Comparison of ENCODE assay signal across 9 mouse cellular contexts in genomic region chr1:134076789-134077188, GRCm38 (mm10). TPM values are rescaled to one million over a fixed set of nuclear protein-coding genes. Genes with fewer than 3 reads are reported as not detected.
A peak's percentile ranks its signal among the peaks of the same experiment; 100 is the strongest.
DNase-seq lines count a peak whose midpoint lies in the region; ATAC-seq and TF ChIP-seq lines count a peak whose summit lies in the region.
"Had no signal": no experiment of that assay in that cellular context is flagged by ENCODE, and none has a peak within 500 bp of the region (broad histone marks: within the 10 kb centered on the region; RNA-seq: fewer than 3 reads in every experiment).

No protein-coding gene starts in this region.

- DNase-seq in kidney, adult 2 months: no peak
- no peak for DNase-seq in kidney, postnatal 36 days
- no peak for DNase-seq in forebrain, postnatal 0 days
- DNase-seq in midbrain, embryonic 10.5 days (ENCODE audit: low spot score): no peak
- DNase-seq in frontal cortex, postnatal 14 days (ENCODE audit: low spot score in 2 of 2): no peak
- no peak for DNase-seq in adrenal gland, postnatal 14 days
- no peak for DNase-seq in ovary, postnatal 36 days (ENCODE audit: low spot score)

- WGBS in kidney, adult 2 months: 75% methylated on average over 2 of the region's 2 CpGs
- WGBS in forebrain, postnatal 0 days: 9% methylated on average over 2 of the region's 2 CpGs
- 23% methylated on average over 2 of the region's 2 CpGs for WGBS in midbrain, embryonic 10.5 days

- no peaks in the 10 kb centered on the region for H3K9me3 ChIP-seq in forebrain, postnatal 0 days (ENCODE audit: low read length)
- no peaks in the 10 kb centered on the region for H3K9me3 ChIP-seq in midbrain, embryonic 10.5 days (replicated peaks)

- peak overlapping the region; percentile 80 for H3K4me2 ChIP-seq in forebrain, postnatal 0 days (ENCODE audit: low read depth)

- ATAC-seq in forebrain, postnatal 0 days: no peak
- ATAC-seq: Patski had no signal

- H3K9ac ChIP-seq in forebrain, postnatal 0 days: peak overlapping the region; percentile 82

- TF ChIP-seq POLR2A in kidney, adult 2 months (IDR thresholded peaks at IDR 0.05; ENCODE audit: low read depth, low read length): no peak
- TF ChIP-seq POLR2A in cortical plate, adult 2 months (IDR thresholded peaks at IDR 0.05; ENCODE audit: extremely low read depth, insufficient read depth, low read length): no peak

- H3K36me3 ChIP-seq in kidney, adult 2 months (ENCODE audit: control insufficient read depth, insufficient read depth, low read length): peaks cover 2% of the 10 kb centered on the region; the same call in 1 of the 2 replicates
- H3K36me3 ChIP-seq in forebrain, postnatal 0 days (ENCODE audit: insufficient read depth): no peaks in the 10 kb centered on the region
- peaks cover 36% of the 10 kb centered on the region for H3K36me3 ChIP-seq in midbrain, embryonic 10.5 days

- H3K27me3 ChIP-seq in kidney, adult 2 months (replicated peaks; ENCODE audit: control insufficient read depth, insufficient read depth, low read length): no peaks in the 10 kb centered on the region
- H3K27me3 ChIP-seq in forebrain, postnatal 0 days (ENCODE audit: insufficient read depth, low read length): no peaks in the 10 kb centered on the region
- no peaks in the 10 kb centered on the region for H3K27me3 ChIP-seq in midbrain, embryonic 10.5 days (ENCODE audit: low read depth, poor library complexity, severe bottlenecking)
- H3K27me3 ChIP-seq: Patski had no signal

- TF ChIP-seq CTCF in kidney, adult 2 months (conservative IDR thresholded peaks at IDR 0.05; ENCODE audit: insufficient read depth, insufficient read length, low read depth, low read length): no peak
- TF ChIP-seq CTCF in cortical plate, adult 2 months (IDR thresholded peaks at IDR 0.05; ENCODE audit: extremely low read depth, insufficient read depth, low read length): no peak
- TF ChIP-seq CTCF in forebrain, postnatal 0 days (IDR thresholded peaks at IDR 0.05; ENCODE audit: low read depth): no peak

- H3K4me3 ChIP-seq in kidney, adult 2 months (ENCODE audit: insufficient read depth, low read depth, low read length): peak overlapping the region; percentile 29
- peak overlapping the region; percentile 77; the same call in 1 of the 2 replicates for H3K4me3 ChIP-seq in cortical plate, adult 2 months (ENCODE audit: insufficient read depth, low read length)
- H3K4me3 ChIP-seq in forebrain, postnatal 0 days (ENCODE audit: low read depth, low read length): peak overlapping the region; percentile 88
- peak overlapping the region; percentile 75 for H3K4me3 ChIP-seq in midbrain, embryonic 10.5 days

- no peak overlapping the region for H3K27ac ChIP-seq in kidney, adult 2 months (ENCODE audit: insufficient read depth, low read depth, low read length)
- H3K27ac ChIP-seq in cortical plate, adult 2 months (ENCODE audit: insufficient read depth, low read length): no peak overlapping the region
- H3K27ac ChIP-seq in forebrain, postnatal 0 days (ENCODE audit: low read depth, low read length): no peak overlapping the region
- H3K27ac ChIP-seq in midbrain, embryonic 10.5 days (replicated peaks): peak overlapping the region; percentile 91

- peaks cover 31% of the 10 kb centered on the region for H3K4me1 ChIP-seq in kidney, adult 2 months (ENCODE audit: control insufficient read depth, insufficient read depth, low read length)
- peaks cover 6% of the 10 kb centered on the region for H3K4me1 ChIP-seq in cortical plate, adult 2 months (ENCODE audit: control insufficient read depth, insufficient read depth, low read length)
- H3K4me1 ChIP-seq in forebrain, postnatal 0 days (ENCODE audit: insufficient read depth): 0 out of 2 replicates have a peak, but pooled peaks cover 3% of the 10 kb centered on the region
- peaks cover 84% of the 10 kb centered on the region for H3K4me1 ChIP-seq in midbrain, embryonic 10.5 days

RNA-seq across cellular contexts. Expression of gene Btg2, which starts 2.1 kb away (rescaled TPM):
- polyA plus RNA-seq in kidney, adult 2 months (2012; rRNA removed): 20.3 and 23.7 TPM in 2 replicates
- polyA plus RNA-seq in cortical plate, adult 2 months (2012; rRNA removed): 16.0 and 19.8 TPM in 2 replicates
- 9.2 and 11.9 TPM in 2 replicates for total RNA-seq in forebrain, postnatal 0 days (2014; rRNA removed)
- 10.1 and 12.0 TPM in 2 replicates for polyA plus RNA-seq in forebrain, postnatal 0 days (2015; fragmentation: Nextera tagmentation; extraction: Ambion mirVana)
- polyA plus RNA-seq in midbrain, embryonic 10.5 days (2016; fragmentation: Nextera tagmentation; extraction: Ambion mirVana): 107 and 161 TPM in 2 replicates
- total RNA-seq in adrenal gland, postnatal 14 days (2021): 36.7 and 58.2 TPM in 2 replicates

RNA-seq across cellular contexts. Expression of gene Chit1, which starts 34.3 kb away (rescaled TPM):
- polyA plus RNA-seq in kidney, adult 2 months (2012; rRNA removed): not detected in 2 replicates
- polyA plus RNA-seq in cortical plate, adult 2 months (2012; rRNA removed): 0.13 and 0.19 TPM in 2 replicates
- 0.19 and 0.46 TPM in 2 replicates for total RNA-seq in forebrain, postnatal 0 days (2014; rRNA removed)
- 0.30 and 0.41 TPM in 2 replicates for polyA plus RNA-seq in forebrain, postnatal 0 days (2015; fragmentation: Nextera tagmentation; extraction: Ambion mirVana)
- not detected in 2 replicates for polyA plus RNA-seq in midbrain, embryonic 10.5 days (2016; fragmentation: Nextera tagmentation; extraction: Ambion mirVana)
- total RNA-seq in adrenal gland, postnatal 14 days (2021): not detected in 2 replicates
- polyA plus RNA-seq: Patski had no signal

RNA-seq across cellular contexts. Expression of gene Fmod, which starts 39.7 kb away (rescaled TPM):
- 9.7 and 11.9 TPM in 2 replicates for polyA plus RNA-seq in kidney, adult 2 months (2012; rRNA removed)
- polyA plus RNA-seq in cortical plate, adult 2 months (2012; rRNA removed): 11.4 and 13.7 TPM in 2 replicates
- total RNA-seq in forebrain, postnatal 0 days (2014; rRNA removed): 7.0 and 14.2 TPM in 2 replicates
- 14.7 and 19.6 TPM in 2 replicates for polyA plus RNA-seq in forebrain, postnatal 0 days (2015; fragmentation: Nextera tagmentation; extraction: Ambion mirVana)
- 2.8 and 6.5 TPM in 2 replicates for polyA plus RNA-seq in midbrain, embryonic 10.5 days (2016; fragmentation: Nextera tagmentation; extraction: Ambion mirVana)
- total RNA-seq in adrenal gland, postnatal 14 days (2021): 13.9 and 15.3 TPM in 2 replicates

Comparison
In these comparisons a context has a peak if more than half of its experiments do, and no peak if none do; other contexts are left out.
1. H3K4me3 ChIP-seq: peak in every context shown above with its lines; median percentile 88 in forebrain, postnatal 0 days; 77 in cortical plate, adult 2 months; 75 in midbrain, embryonic 10.5 days; 29 in kidney, adult 2 months.